Mouse (Mus musculus) A20 (cell line): ENCODE data around the gene Ces3b.

Experiments
- DNase-seq: peaks from one replicate; pipeline ENCODE4 v3.0.0-alpha.2; 2011; ENCODE audit warnings: low read depth, low spot score

Gene Ces3b

GRCm38 (mm10) chr8:105142395-105142794, 58.8 kb downstream of the Ces3b start:
- no peak for DNase-seq
